Mouse (Mus musculus): ENCODE results near the gene Hsf2bp. TPM values are rescaled to one million over a fixed set of nuclear protein-coding genes. Genes with fewer than 3 reads are reported as not detected.

Gene Hsf2bp
- polyA plus RNA-seq, 2 experiments = 0.07 to 0.10 TPM

GRCm38 (mm10) chr17:31966566-31966965 lies 69.6 kb downstream of the Hsf2bp start:
- Histone ChIP-seq H3K4me2 (ENCODE audit: low read depth) (no peak overlapping the region), H3K27ac (no peak overlapping the region), H3K9ac (replicated peaks) (no peak overlapping the region), H3K36me3 (replicated peaks; ENCODE audit: control insufficient read depth, insufficient read depth, low read depth) (no peaks in the 10 kb centered on the region), H3K4me3 (ENCODE audit: insufficient read depth in 1 of 2, low read depth in 2 of 2, low read length in 2 of 2) (no peak overlapping the region), H3K27me3 (ENCODE audit: control insufficient read depth, insufficient read depth, low read length) (no peaks in the 10 kb centered on the region), H3K9me3 (ENCODE audit: control insufficient read depth, low read length) (no peaks in the 10 kb centered on the region), H3K4me1 (replicated peaks; ENCODE audit: control insufficient read depth in 2 of 2, insufficient read depth in 2 of 2, low read length in 1 of 2) (peaks cover 0 to 7% of the 10 kb centered on the region in 2 experiments; a peak in 2 of 4 replicates)
- TF ChIP-seq EP300 (IDR thresholded peaks at IDR 0.05; ENCODE audit: low read depth) = no peak
- no peak for TF ChIP-seq CTCF (IDR thresholded peaks at IDR 0.05; ENCODE audit: low read depth)
- ATAC-seq (ENCODE audit: insufficient read depth) (no peak), DNase-seq (ENCODE audit: low read depth in 3 of 3, low spot score in 3 of 3) (no peak)
- WGBS (ENCODE audit: insufficient replicate concordance) = 55% methylated on average over 1 of the region's 1 CpGs

- H3K4me3 ChIP-seq (ENCODE audit: insufficient read depth in 1 of 2, low read depth in 2 of 2, low read length in 2 of 2) = no peak overlapping the region
- no peaks in the 10 kb centered on the region for H3K9me3 ChIP-seq (ENCODE audit: control insufficient read depth, low read length)
- TF ChIP-seq CTCF (IDR thresholded peaks at IDR 0.05; ENCODE audit: low read depth) = no peak
- no peak for TF ChIP-seq EP300 (IDR thresholded peaks at IDR 0.05; ENCODE audit: low read depth)
- peaks cover 0 to 7% of the 10 kb centered on the region in 2 experiments; a peak in 2 of 4 replicates for H3K4me1 ChIP-seq (replicated peaks; ENCODE audit: control insufficient read depth in 2 of 2, insufficient read depth in 2 of 2, low read length in 1 of 2)
- WGBS (ENCODE audit: insufficient replicate concordance) = 30% methylated on average over 2 of the region's 2 CpGs
- peak; percentile 20 to 27 (median 24) for DNase-seq (ENCODE audit: low read depth in 3 of 3, low spot score in 3 of 3)
- peak; percentile 74 for ATAC-seq (ENCODE audit: insufficient read depth)
- no peaks in the 10 kb centered on the region for H3K27me3 ChIP-seq (ENCODE audit: control insufficient read depth, insufficient read depth, low read length)
- H3K9ac ChIP-seq (replicated peaks) = no peak overlapping the region
- peak overlapping the region; percentile 57 for H3K27ac ChIP-seq
- H3K4me2 ChIP-seq (ENCODE audit: low read depth) = no peak overlapping the region
- no peaks in the 10 kb centered on the region for H3K36me3 ChIP-seq (replicated peaks; ENCODE audit: control insufficient read depth, insufficient read depth, low read depth)
These were observed 70.5 kb downstream of the Hsf2bp start for GRCm38 (mm10) chr17:31965623-31966022.

- no peak overlapping the region for H3K4me2 ChIP-seq (ENCODE audit: low read depth)
- 76% methylated on average over 4 of the region's 4 CpGs for WGBS (ENCODE audit: insufficient replicate concordance)
- TF ChIP-seq EP300 (IDR thresholded peaks at IDR 0.05; ENCODE audit: low read depth) = no peak
- TF ChIP-seq CTCF (IDR thresholded peaks at IDR 0.05; ENCODE audit: low read depth) = no peak
These were observed 73.2 kb downstream of the Hsf2bp start for GRCm38 (mm10) chr17:31962930-31963329.

GRCm38 (mm10) chr17:31962281-31962680 lies 73.9 kb downstream of the Hsf2bp start:
- Histone ChIP-seq H3K4me3 (ENCODE audit: insufficient read depth in 1 of 2, low read depth in 2 of 2, low read length in 2 of 2) (no peak overlapping the region), H3K27ac (no peak overlapping the region), H3K9ac (replicated peaks) (no peak overlapping the region), H3K4me1 (replicated peaks; ENCODE audit: control insufficient read depth in 2 of 2, insufficient read depth in 2 of 2, low read length in 1 of 2) (peaks cover 0 to 7% of the 10 kb centered on the region in 2 experiments; a peak in 2 of 4 replicates), H3K9me3 (ENCODE audit: control insufficient read depth, low read length) (no peaks in the 10 kb centered on the region), H3K4me2 (ENCODE audit: low read depth) (no peak overlapping the region), H3K36me3 (replicated peaks; ENCODE audit: control insufficient read depth, insufficient read depth, low read depth) (no peaks in the 10 kb centered on the region), H3K27me3 (ENCODE audit: control insufficient read depth, insufficient read depth, low read length) (no peaks in the 10 kb centered on the region)
- TF ChIP-seq CTCF (IDR thresholded peaks at IDR 0.05; ENCODE audit: low read depth) (no peak), EP300 (IDR thresholded peaks at IDR 0.05; ENCODE audit: low read depth) (no peak)
- ATAC-seq (ENCODE audit: insufficient read depth) (no peak), DNase-seq (ENCODE audit: low read depth in 3 of 3, low spot score in 3 of 3) (no peak)
- 51% methylated on average over 5 of the region's 5 CpGs for WGBS (ENCODE audit: insufficient replicate concordance)

More at GRCm38 (mm10) chr17:31962930-31963329, 73.2 kb downstream of the Hsf2bp start:
- Histone ChIP-seq H3K4me3 (ENCODE audit: insufficient read depth in 1 of 2, low read depth in 2 of 2, low read length in 2 of 2) (no peak overlapping the region), H3K36me3 (replicated peaks; ENCODE audit: control insufficient read depth, insufficient read depth, low read depth) (no peaks in the 10 kb centered on the region), H3K9ac (replicated peaks) (no peak overlapping the region), H3K27me3 (ENCODE audit: control insufficient read depth, insufficient read depth, low read length) (no peaks in the 10 kb centered on the region), H3K4me1 (replicated peaks; ENCODE audit: control insufficient read depth in 2 of 2, insufficient read depth in 2 of 2, low read length in 1 of 2) (peaks cover 0 to 7% of the 10 kb centered on the region in 2 experiments; a peak in 2 of 4 replicates), H3K9me3 (ENCODE audit: control insufficient read depth, low read length) (no peaks in the 10 kb centered on the region), H3K27ac (no peak overlapping the region)
- DNase-seq (ENCODE audit: low read depth in 3 of 3, low spot score in 3 of 3) (no peak), ATAC-seq (ENCODE audit: insufficient read depth) (no peak)

GRCm38 (mm10) chr17:31954551-31955140 lies 81.5 kb downstream of the Hsf2bp start:
- no peaks in the 10 kb centered on the region for H3K9me3 ChIP-seq (ENCODE audit: control insufficient read depth, low read length)
- H3K27ac ChIP-seq = no peak overlapping the region
- H3K4me1 ChIP-seq (replicated peaks; ENCODE audit: control insufficient read depth in 2 of 2, insufficient read depth in 2 of 2, low read length in 1 of 2) = no peaks in the 10 kb centered on the region
- H3K9ac ChIP-seq (replicated peaks) = no peak overlapping the region
- no peaks in the 10 kb centered on the region for H3K36me3 ChIP-seq (replicated peaks; ENCODE audit: control insufficient read depth, insufficient read depth, low read depth)
- no peak for TF ChIP-seq EP300 (IDR thresholded peaks at IDR 0.05; ENCODE audit: low read depth)
- no peak for TF ChIP-seq CTCF (IDR thresholded peaks at IDR 0.05; ENCODE audit: low read depth)
- ATAC-seq (ENCODE audit: insufficient read depth) = no peak
- H3K27me3 ChIP-seq (ENCODE audit: control insufficient read depth, insufficient read depth, low read length) = no peaks in the 10 kb centered on the region
- H3K4me3 ChIP-seq (ENCODE audit: insufficient read depth in 1 of 2, low read depth in 2 of 2, low read length in 2 of 2) = no peak overlapping the region
- no peak for DNase-seq (ENCODE audit: low read depth in 3 of 3, low spot score in 3 of 3)
- 62% methylated on average over 9 of the region's 9 CpGs for WGBS (ENCODE audit: insufficient replicate concordance)
- no peak overlapping the region for H3K4me2 ChIP-seq (ENCODE audit: low read depth)

All from liver, embryonic 14.5 days (tissue).